In genomic region chr11:109504977-109505376, GRCm38 (mm10) we compare ENCODE assay signal across 9 mouse cellular contexts. TPM values are rescaled to one million over a fixed set of nuclear protein-coding genes. Genes with fewer than 3 reads are reported as not detected.
DNase-seq lines count a peak whose midpoint lies in the region; ATAC-seq and TF ChIP-seq lines count a peak whose summit lies in the region.
"Had no signal": no experiment of that assay in that cellular context is flagged by ENCODE, and none has a peak within 500 bp of the region (broad histone marks: within the 10 kb centered on the region; RNA-seq: fewer than 3 reads in every experiment).

No protein-coding gene starts in this region.

- TF ChIP-seq CTCF in hindbrain, postnatal 0 days (IDR thresholded peaks at IDR 0.05; ENCODE audit: low read depth), result no peak

- ATAC-seq in hindbrain, postnatal 0 days, result no peak
- ATAC-seq in hindbrain, embryonic 13.5 days (ENCODE audit: low FRiP score), result no peak
- ATAC-seq in inflammation-experienced regulatory T-cells, adult 6 months, result no peak

- H3K4me2 ChIP-seq in hindbrain, postnatal 0 days (ENCODE audit: low read depth, low read length), result no peak overlapping the region
- H3K4me2 ChIP-seq in hindbrain, embryonic 13.5 days, result no peak overlapping the region
- H3K4me2 ChIP-seq: lung, embryonic 15.5 days had no signal

- 33% methylated on average over 9 of the region's 9 CpGs for WGBS in hindbrain, postnatal 0 days
- WGBS in hindbrain, embryonic 13.5 days, result 68% methylated on average over 9 of the region's 9 CpGs

- H3K4me3 ChIP-seq in hindbrain, postnatal 0 days (ENCODE audit: low read length), result no peak overlapping the region
- H3K4me3 ChIP-seq in hindbrain, embryonic 13.5 days, result no peak overlapping the region
- H3K4me3 ChIP-seq: lung, embryonic 15.5 days had no signal

- no peak overlapping the region for H3K9ac ChIP-seq in hindbrain, postnatal 0 days (replicated peaks; ENCODE audit: low read length)
- H3K9ac ChIP-seq in hindbrain, embryonic 13.5 days, result no peak overlapping the region
- H3K9ac ChIP-seq: lung, embryonic 15.5 days had no signal

- H3K9me3 ChIP-seq in hindbrain, postnatal 0 days (ENCODE audit: low read length), result no peaks in the 10 kb centered on the region
- H3K9me3 ChIP-seq in hindbrain, embryonic 13.5 days, result no peaks in the 10 kb centered on the region
- H3K9me3 ChIP-seq: lung, embryonic 15.5 days had no signal

- DNase-seq in hindbrain, postnatal 0 days (ENCODE audit: low spot score), result peak; percentile 63
- DNase-seq in adrenal gland, adult 18-20 months (ENCODE audit: low spot score in 2 of 2), result peak; percentile 39 to 48
- DNase-seq in cerebellum, adult 9-11 months, result peak; percentile 98
- peak; percentile 79 to 80 for DNase-seq in kidney, postnatal 25 days
- DNase-seq in lung, postnatal 10 days, result no peak
- DNase-seq in layer of hippocampus, adult 9-11 months, result no peak

- H3K27ac ChIP-seq in hindbrain, postnatal 0 days, result no peak overlapping the region
- H3K27ac ChIP-seq in hindbrain, embryonic 13.5 days, result no peak overlapping the region
- H3K27ac ChIP-seq: lung, embryonic 15.5 days had no signal

- no peaks in the 10 kb centered on the region for H3K27me3 ChIP-seq in hindbrain, postnatal 0 days (ENCODE audit: insufficient read depth, low read length)
- 0 out of 2 replicates have a peak, but pooled peaks cover 2% of the 10 kb centered on the region for H3K27me3 ChIP-seq in hindbrain, embryonic 13.5 days
- H3K27me3 ChIP-seq: lung, embryonic 15.5 days had no signal

- peaks cover 4% of the 10 kb centered on the region for H3K4me1 ChIP-seq in hindbrain, postnatal 0 days (ENCODE audit: insufficient read depth, low read length)
- H3K4me1 ChIP-seq in hindbrain, embryonic 13.5 days (replicated peaks), result 0 out of 2 replicates have a peak, but pooled peaks cover 5% of the 10 kb centered on the region
- H3K4me1 ChIP-seq: lung, embryonic 15.5 days had no signal

- H3K36me3 ChIP-seq in hindbrain, postnatal 0 days (ENCODE audit: insufficient read depth, low read length), result no peaks in the 10 kb centered on the region
- no peaks in the 10 kb centered on the region for H3K36me3 ChIP-seq in hindbrain, embryonic 13.5 days
- H3K36me3 ChIP-seq: lung, embryonic 15.5 days had no signal

RNA-seq across cellular contexts. Expression of gene Slc16a6, which starts 31.6 kb away (rescaled TPM):
- total RNA-seq in hindbrain, postnatal 0 days (2014; rRNA removed), result 10.5 and 11.2 TPM in 2 replicates
- 7.9 and 8.7 TPM in 2 replicates for polyA plus RNA-seq in hindbrain, postnatal 0 days (2015; fragmentation: Nextera tagmentation; extraction: Ambion mirVana)
- 4.1 and 6.3 TPM in 2 replicates for polyA plus RNA-seq in hindbrain, embryonic 13.5 days (2015; fragmentation: Nextera tagmentation; extraction: Ambion mirVana)
- under 1 TPM; 0.63 to 0.90 TPM for total RNA-seq in adrenal gland, adult 18-20 months (2021)
- polyA plus RNA-seq in inflammation-experienced regulatory T-cells, adult 6 months (2017; shearing (Covaris generic)), result 10 to 100 TPM; 22.4 to 30.5 (median 26.4) TPM

RNA-seq across cellular contexts. Expression of gene Arsg, which starts 31.8 kb away (rescaled TPM):
- 10.4 and 13.1 TPM in 2 replicates for total RNA-seq in hindbrain, postnatal 0 days (2014; rRNA removed)
- 9.9 and 10.3 TPM in 2 replicates for polyA plus RNA-seq in hindbrain, postnatal 0 days (2015; fragmentation: Nextera tagmentation; extraction: Ambion mirVana)
- polyA plus RNA-seq in hindbrain, embryonic 13.5 days (2015; fragmentation: Nextera tagmentation; extraction: Ambion mirVana), result 5.0 and 8.9 TPM in 2 replicates
- 1 to 10 TPM; 5.6 to 6.3 TPM for total RNA-seq in adrenal gland, adult 18-20 months (2021)
- polyA plus RNA-seq in inflammation-experienced regulatory T-cells, adult 6 months (2017; shearing (Covaris generic)), result 1 to 10 TPM; 1.8 to 8.0 (median 4.6) TPM

Comparison
In these comparisons a context has a peak if more than half of its experiments do, and no peak if none do; other contexts are left out.
1. DNase-seq: peak in hindbrain, postnatal 0 days (single experiment), adrenal gland, adult 18-20 months (2 of 2), cerebellum, adult 9-11 months (single experiment) and kidney, postnatal 25 days (2 of 2); none in lung, postnatal 10 days (single experiment) and layer of hippocampus, adult 9-11 months (single experiment).